Mouse (Mus musculus): ENCODE results near the gene Arl14.

Arl14 gene

DNA sequence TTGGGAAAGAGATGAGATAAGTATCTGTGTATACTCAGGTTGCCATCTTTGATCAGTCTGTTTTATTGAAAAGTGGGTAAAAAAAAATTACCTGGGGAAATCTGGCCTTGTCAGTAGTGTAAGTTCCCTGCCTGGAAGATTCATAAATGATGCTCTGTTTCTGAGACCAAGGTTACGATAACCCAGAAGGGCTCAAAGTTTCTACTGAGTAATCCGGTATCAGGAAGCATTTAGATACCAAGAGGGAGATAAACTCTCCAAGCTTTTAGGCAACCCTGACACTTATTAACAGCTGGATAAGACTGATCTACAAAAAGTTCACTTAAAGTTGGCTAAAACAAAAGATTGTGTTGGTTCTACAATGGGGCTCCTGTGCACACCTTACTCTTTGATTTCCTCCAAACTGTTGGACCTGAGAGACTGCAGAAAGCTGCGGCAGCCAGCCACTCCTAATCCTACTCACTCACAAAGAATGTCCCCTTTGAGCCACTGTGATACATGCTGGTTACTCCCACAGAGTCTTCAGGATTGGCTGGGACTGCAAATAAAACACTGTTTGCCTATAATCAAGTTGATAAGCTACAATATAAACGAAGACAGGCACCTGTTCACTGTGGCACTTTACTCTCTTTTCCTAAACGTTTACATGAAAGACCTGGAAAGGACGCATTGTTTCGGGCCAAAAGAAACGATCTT, at the start of gene Arl14:
Arl14 (plus strand) TSS at position 614 of the 696 bp plus-strand sequence.
- DNase-seq (ENCODE audit: low read depth): no peak

DNA sequence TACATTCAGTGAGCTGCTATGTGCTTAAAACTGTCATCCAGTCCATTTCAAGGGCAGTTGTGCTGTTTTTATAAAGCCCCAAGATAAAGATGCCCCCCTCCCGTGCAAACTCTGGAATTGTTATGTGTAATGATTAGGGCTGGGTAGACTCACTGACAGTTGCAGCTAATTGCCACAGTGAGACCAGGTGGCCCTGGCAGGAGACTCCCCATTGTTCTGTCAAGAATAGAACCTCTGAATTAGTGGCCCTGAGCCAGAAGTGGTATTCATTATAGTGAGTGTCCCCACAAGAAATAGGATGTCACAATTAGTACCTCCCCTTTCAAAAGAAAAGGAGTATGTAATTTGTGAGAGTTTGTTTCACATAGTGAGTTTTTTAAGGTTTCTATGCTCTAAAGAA, 47.0 kb upstream of the Arl14 start:
- DNase-seq (ENCODE audit: low read depth): no peak

DNA sequence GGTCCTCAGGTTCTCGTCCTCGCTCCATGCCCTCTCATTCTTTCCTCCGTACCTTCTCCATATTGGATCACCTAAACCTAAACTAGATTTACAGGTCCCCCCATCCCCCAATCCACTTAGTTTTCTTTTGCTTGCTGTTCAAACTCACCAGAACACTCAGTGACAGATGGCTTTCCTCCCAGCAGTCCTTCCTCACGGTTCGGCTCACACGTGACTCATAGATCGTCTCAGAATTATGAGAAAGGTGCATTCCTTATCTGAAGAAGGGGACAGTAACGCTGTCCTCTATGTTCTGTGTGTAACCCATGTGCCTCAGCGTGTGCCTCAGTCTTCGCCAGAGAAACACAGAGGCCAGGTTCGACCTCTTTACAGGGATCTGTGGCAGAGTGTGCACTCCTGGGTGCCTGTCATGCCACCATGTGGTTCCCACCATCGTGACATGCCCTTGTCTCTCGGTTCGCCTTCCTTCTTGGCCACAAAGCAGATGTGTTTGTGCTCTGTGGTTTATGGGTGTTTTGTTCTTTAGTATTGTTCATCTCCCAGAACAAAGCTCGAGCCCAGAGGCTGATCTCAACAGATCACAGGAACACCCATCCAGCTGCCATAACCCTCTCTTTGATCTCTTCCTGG, 44.9 kb upstream of the Arl14 start:
- DNase-seq (ENCODE audit: low read depth): peak; percentile 92

DNA sequence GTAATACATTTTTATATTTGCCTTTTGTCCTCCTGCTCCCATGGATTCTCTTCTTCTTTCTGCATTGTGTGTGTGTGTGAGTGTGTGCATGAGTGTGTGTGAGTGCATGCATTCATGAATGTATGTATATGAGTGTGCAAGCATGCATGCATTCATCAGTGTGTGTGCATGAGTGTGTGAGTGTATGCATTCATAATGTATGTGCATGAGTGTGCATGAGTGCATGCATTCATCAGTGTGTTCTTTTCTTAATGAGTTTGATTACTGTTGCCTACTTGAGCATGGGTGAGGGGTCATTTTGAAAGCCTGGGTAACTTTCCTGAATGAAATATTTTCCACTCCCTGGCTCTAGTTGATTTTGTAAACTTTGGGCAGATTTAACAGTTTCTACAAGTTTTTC, 44.3 kb upstream of the Arl14 start:
- DNase-seq (ENCODE audit: low read depth): no peak

DNA sequence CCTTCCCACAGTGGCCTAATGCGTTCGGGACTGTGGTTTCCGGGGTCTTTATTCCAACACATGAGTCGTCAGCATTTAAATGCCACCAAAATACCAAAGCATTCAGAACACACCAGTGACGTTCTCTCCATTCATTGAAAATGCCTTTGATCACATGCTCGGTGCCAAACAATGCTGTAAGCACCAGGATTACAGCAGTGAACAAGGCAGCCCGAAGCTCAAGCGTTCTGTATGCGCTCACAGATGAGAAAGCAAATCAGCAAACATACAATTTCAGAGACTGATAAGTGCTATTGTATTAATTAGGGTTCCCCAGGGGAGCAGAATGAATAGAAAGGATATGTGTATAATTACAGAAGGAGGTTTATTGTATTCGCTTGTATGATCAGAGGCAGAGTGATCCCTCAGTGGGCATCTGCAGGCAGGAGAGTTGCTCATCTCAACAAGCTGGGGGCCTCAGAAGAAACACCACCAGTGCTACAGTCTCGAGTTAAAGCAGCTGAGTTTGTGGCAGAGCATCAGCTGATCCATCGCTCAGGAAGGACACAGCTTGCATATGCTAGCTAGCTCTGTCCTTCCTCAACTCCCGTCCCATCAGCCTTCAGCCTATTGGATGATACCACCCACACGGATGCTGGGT, 43.7 kb upstream of the Arl14 start:
- DNase-seq (ENCODE audit: low read depth): peak; percentile 35

DNA sequence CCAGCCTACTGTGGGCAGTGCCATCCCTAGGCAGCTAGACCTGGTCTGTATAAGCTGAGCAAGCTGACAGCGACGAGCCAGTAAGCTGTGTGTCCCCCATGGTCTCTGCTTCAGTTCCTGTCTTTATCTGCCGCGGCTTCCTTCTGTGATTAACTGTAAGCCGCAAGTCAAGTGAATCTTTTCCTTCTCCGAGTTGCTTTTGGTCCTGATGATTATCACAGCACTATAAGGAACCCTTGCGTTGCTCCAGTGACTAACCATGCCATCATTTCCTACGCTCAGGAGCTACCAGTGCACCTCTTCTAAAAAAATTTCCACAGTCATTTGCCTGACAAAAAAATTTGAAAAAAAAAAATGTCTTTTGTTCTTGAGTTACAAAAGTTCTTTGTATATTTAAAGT, 40.7 kb upstream of the Arl14 start:
- no peak for DNase-seq (ENCODE audit: low read depth)

DNA sequence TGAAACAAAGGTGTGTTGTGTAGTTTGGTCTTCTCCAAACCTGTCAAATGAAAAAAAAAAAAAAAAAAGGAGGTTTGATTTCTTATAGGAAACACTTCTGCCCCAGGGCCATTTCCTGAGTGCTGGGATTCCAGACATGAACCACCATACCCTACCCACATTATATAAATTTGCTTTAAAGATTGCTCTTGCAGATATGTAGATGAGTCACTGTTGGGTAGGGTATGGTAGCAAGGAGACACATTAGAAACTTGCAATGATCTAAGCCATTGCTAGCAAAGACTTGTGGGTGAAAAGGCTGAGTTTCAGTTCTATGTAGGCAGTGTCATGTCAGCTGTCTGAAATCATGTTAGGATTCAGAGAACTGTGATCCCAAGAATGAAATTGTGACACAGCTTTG, 40.0 kb upstream of the Arl14 start:
- DNase-seq (ENCODE audit: low read depth): no peak

DNA sequence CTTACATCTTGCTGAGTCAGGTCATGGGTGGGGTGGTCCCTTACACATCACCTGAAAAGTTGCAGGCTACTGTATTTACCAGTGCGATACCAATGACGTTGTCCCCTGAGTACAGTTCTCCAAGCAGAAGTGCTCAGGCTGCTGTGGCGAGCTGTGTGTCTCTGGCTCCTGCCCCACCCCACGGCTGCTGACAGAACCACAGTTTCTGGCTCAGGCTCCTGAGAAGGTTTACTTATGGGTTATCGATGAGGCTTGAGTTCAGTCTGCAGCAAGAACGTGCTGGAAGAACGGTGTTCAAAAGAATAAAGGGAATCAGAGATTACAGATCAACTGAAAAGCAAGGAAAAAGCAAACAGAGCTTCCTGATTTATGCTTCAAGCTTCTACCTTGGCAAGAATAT, 37.0 kb upstream of the Arl14 start:
- DNase-seq (ENCODE audit: low read depth): no peak

DNA sequence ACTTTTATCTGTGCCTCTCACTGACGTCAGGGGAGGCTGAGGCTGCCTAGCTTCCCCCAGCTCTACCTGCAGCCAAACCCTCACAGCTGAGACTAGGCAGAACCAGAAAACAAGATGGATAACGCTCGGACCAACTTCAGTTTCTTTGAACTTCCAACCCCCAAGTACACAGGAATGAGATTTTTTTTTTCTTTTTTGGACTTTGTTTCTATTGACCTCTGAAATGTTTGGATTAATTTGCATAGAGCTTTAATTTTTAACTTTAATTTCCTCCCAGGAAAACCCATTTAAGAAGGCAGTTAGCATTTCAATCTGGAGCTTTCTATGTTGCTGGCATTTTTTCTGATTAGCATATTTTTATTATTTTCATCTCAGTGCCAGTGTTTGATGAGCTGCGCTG, 36.2 kb upstream of the Arl14 start:
- DNase-seq (ENCODE audit: low read depth): no peak

DNA sequence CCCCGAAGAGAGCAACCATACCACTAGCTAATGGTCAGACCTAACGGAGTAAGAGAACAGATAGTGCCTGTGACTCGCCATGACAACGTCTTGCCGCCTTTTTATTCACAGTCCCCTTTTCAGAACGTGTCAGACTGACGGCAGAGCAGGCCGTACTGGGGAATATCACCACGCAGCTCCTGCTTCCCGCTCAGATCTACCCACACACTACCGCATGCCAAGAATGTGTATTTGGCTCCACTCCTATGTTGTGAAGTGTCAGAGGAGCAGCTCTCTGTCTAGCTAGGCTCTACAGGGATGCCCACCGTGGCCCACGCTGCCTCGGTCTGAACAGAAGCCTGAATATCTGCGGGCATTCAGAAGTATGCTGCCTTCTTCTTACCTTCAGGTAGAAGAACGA, 35.6 kb upstream of the Arl14 start:
- no peak for DNase-seq (ENCODE audit: low read depth)

DNA sequence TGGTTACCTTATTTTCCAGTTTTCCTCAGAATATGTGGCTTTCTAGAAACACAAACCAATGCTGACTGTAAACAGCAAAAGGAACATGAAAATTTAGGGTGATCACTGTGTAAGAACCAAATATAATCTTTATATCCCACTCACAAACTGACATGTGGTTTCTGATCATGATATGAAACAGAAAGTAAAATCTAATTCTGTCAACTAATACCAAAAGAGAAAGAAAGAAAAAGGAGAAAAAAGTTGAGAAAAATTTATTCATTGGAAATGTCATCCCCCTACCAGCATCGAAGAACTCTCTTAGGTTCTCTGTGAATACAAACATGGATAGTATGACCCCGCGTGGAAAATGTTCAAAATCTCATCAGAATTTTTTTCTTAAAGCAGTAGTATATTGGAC, 29.2 kb upstream of the Arl14 start:
- no peak for DNase-seq (ENCODE audit: low read depth)

DNA sequence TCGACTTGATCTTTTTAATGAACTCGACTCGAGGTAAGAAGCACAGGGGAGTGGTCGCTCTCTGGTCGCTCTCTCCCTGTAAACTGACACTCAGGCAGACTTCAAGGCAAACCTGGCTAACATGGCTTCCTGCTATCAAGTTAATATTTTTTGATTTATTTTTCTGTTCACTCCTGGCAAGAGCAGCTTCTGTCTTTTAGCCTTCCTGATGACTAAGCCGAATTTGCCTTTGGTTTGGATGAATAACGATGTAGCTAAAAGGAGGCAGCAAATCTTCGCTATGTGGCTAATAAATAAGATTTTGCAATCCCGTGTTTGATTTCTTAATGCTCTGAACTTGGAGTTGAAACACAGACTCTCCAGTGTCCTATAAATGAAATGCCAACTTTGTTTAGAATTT, 27.7 kb upstream of the Arl14 start:
- DNase-seq (ENCODE audit: low read depth): no peak

DNA sequence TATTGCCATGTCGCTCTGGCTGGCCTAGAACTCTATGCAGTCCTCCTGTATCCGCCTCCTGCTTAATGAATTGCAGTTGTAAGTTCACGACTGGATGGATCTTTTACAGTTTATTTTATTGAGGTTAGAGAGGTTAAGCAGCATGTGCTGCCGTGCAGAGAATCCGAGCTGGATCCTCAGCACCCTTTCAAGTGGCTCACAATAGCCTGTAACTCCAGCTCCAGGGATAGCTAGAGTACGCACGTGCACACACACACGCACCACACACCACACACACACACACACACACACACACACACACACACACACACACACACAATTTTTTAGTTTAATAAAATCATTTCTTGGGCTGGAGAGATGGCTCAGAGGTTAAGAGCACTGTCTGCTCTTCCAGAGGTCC, 27.0 kb upstream of the Arl14 start:
- DNase-seq (ENCODE audit: low read depth): no peak

DNA sequence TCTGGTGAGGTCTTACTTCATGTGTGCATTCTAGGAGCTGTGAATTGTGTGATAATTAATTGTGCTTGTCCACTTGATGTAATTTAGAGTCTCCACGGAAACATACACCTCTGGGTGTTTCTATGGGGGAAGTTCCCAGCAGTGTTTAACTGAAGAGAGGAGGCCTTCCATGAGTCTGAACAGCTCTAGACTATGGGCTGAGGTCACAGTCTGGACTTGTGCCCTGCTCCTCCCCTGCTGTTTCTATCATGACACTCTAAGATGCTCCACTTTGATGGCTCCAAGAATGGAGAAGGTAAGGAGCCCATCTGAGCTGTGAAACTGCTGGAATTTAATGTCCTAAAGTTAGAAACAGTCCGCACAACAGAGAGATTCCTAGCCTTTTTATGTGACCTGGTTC, 24.1 kb upstream of the Arl14 start:
- no peak for DNase-seq (ENCODE audit: low read depth)

DNA sequence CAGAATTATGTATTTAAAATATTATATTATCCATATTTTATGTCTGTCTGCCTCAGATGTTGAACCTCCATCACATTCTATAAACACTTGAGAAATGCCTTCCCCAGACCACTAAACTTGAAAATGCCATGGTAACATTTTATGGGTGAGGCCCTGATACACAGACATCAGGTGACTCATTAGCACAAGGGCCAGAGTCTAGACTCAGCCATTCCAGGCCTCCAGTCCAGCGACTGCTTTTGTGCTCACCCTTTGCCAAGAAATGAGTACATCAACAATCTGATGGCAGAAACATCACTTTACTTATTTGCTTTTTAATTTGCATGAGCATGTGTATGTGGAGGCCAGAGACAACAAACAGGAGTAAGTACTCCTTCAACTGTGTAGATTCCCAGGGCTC, 22.0 kb upstream of the Arl14 start:
- DNase-seq (ENCODE audit: low read depth): no peak

DNA sequence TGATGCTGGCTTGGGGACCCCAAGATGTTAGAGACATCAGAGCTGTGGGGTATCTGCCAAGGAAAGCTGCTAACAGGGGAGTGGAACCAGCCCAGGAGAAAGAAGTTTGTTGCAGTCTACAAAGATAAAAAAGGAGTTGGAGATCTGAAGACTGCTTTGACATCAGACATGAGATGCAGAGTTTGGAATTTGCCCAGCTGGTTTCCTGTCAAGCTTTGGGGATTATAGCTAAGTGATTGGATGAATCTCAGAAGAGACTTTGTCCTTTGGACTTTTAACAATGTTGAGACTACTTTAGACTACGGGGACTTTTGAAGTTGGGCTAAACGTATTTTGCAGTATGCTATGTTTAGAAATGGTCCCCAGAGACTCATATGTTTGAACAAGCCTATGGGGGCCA, 21.0 kb upstream of the Arl14 start:
- DNase-seq (ENCODE audit: low read depth): no peak

DNA sequence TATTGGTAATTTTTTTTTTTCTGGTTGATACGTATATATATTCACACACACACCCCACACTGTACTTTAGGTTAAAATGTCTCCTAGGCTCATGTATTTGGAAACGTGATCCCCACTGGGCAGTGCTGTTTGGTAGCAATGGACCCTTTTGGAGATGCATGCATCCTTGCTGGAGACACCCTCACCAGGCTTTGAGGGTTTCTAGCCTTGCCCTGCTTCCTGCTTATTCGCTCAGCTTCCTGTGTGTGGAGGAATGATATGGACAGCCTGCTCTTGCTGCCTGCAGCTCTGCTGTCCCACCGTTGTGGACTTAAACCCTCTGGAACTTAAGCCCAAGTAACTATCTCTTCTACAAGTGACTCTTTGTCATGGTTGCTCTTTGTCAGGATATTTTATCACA, 19.3 kb upstream of the Arl14 start:
- no peak for DNase-seq (ENCODE audit: low read depth)

DNA sequence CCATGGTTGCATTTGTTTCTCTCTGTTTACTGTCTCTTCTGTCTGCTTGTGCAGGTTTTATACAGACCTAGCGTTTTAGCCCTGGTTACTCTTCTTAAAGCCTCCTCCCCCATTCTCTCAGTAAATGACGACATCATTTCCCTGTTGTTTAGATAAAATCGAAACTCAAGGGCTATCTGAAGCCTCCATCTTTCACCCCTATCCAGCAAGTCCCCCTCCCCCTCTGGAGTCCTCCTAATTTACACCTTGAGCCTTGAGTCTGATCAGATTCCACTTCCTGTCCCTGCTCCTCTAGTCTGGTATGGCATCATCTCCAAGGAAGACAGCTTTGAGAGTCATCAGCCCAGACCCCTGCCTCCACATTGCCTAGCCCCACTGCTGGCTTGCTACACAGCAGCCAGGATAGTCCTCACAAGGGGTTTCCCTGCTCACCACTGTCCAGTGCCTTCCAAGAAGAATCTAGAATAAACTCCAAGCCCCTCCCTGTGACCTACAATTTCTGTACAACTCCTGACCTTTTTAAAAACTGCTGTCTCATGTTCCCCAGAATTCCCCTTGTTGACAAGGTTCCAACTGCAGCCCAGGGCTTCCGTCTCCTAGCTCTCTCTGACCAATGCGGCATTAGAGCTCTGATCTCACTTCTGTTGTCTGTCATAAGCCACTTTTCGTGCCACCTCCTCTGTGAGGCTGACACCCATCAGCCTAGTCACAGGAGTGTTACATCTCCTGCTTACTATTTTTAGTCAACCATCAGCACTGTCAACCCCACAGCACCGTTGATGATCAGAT, 16.8 kb upstream of the Arl14 start:
- DNase-seq (ENCODE audit: low read depth): peak; percentile 78

DNA sequence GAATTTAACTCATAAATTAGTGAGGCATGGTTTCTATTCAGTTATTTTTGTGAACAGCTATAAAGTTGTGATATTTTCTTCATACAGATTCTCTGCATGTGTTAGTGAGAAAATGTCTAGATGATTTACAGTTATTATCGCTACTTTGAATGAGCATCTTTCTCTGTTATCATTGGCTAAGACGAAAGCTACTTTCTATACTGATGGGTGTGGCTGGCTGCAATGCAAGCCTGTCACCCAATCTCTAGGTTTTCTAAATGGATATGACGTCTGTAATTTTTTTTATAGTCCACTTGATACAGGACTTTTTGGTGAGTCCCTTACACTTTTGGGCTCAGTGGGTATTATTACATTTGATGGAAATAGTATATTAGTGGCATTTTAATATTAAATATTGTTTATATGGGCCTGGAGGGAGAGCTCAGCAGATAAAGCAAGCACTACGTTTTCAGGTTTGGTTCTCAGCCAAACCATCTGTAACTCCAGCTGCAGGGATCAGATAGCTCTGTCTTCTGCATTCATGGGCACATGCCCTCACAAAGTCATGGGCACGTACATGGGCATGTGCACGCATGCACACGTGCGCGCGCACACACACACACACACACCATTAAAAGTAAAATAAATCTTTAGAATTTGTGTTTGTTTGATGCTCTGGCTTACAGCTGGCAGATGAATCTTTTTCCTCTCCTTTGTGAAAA, 15.9 kb upstream of the Arl14 start:
- no peak for DNase-seq (ENCODE audit: low read depth)

DNA sequence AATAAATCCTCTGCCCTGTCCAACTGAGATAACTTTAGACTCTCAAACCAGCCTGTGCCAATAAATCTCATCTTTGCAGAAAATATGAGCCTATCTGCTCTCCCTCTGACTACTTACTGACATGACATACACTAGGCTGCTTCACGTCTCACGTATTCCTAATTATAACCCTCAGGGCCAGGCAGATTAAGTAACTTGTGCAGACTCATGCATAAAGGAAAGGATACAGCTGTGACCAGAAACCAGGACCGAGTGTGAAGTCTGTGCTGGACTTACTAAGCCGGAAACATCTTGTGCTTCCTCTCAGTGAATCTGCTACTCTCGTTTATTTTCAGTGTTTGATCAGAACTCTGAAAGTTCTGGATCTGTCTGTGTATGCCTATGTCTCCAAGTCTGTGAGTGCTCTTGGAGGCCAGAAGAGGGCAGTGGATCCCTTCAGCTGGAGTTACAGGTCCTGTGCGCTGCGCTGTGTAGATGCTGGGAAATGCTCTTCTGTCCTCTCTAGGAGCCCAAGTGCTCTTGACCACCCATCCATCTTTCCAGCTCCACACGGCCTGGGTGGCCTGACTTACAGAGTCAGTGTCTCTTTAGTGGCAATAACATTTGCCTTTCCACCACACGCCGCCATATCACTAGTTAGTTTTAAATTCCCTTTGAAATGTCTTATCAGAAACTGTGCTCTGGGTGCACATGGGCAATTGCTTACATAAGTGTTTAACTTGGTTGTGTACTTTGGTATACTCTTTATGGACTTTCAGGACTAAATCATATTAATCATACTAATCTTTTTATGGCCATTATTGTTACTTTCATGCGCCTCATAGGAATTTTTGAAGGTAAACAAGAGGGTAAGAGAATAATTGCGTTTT, 13.5 kb upstream of the Arl14 start:
- DNase-seq (ENCODE audit: low read depth): peak; percentile 55

DNA sequence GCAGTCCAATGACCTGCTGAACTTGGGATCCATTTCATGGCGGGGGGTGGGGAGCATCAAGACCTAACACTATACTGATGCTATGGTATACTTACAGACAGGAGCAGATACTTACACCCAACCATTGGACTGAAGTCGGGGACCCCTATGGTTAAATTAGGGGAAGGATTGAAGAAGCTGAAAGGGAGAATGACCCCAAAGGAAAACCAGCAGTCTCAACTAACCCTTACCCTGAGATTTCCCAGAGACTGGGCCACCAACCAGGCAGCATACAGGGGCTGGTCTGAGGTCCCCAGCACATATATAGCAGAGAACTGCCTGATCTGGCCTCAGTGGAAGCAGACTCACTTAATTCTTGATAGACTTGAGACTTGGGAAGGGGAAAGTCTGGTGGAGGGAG, 10.0 kb upstream of the Arl14 start:
- no peak for DNase-seq (ENCODE audit: low read depth)
